Mouse (Mus musculus) embryonic fibroblast, embryonic 13.5 days (primary cell): ENCODE measurements around the gene Crb1.

Experiments
- CTCF ChIP-seq: IDR thresholded peaks from 2 replicates; pipeline ENCODE4 v1.5.1; 2011; ENCODE audit warnings: mild to moderate bottlenecking, control low read depth, low read length, moderate library complexity, borderline replicate concordance; ENCODE audit not compliant: insufficient read depth
- POLR2A ChIP-seq: IDR thresholded peaks from 2 replicates; pipeline ENCODE4 v1.6.1; 2011; ENCODE audit warnings: low read depth, mild to moderate bottlenecking, control low read depth, low read length, moderate library complexity

GRCm38 (mm10) chr1:139301830-139302229 lies 75.1 kb downstream of the Crb1 start:
- TF ChIP-seq CTCF (no peak), POLR2A (no peak)
